23 mouse cellular contexts compared by ENCODE assay signal in genomic region chr9:35310377-35310776, GRCm38 (mm10).
"Had no signal": no experiment of that assay in that cellular context is flagged by ENCODE, and none has a peak within 500 bp of the region (broad histone marks: within the 10 kb centered on the region; RNA-seq: fewer than 3 reads in every experiment).

No protein-coding gene starts in this region.

- ATAC-seq: liver, postnatal 0 days; lung, postnatal 0 days; midbrain, embryonic 15.5 days had no signal

- DNase-seq: kidney, adult 11 months; kidney, adult 8-10 months; kidney, postnatal 10 days; kidney, postnatal 36 days; layer of hippocampus, postnatal 36 days; left cerebral cortex, postnatal 4 days; liver, postnatal 0 days; lung, embryonic 14.5 days; retina, postnatal 1 day; thymus, adult 2 months; thymus, postnatal 14 days; thymus, postnatal 4 days had no signal

- H3K4me3 ChIP-seq: kidney, embryonic 15.5 days; left cerebral cortex, adult 2 months; midbrain, embryonic 12.5 days; midbrain, embryonic 15.5 days; neural tube, embryonic 12.5 days; neural tube, embryonic 15.5 days had no signal

- H3K27me3 ChIP-seq: kidney, embryonic 15.5 days; neural tube, embryonic 12.5 days had no signal

- H3K27ac ChIP-seq: kidney, embryonic 15.5 days; left cerebral cortex, adult 2 months; liver, embryonic 14.5 days; macrophage; midbrain, embryonic 12.5 days; midbrain, embryonic 15.5 days; neural tube, embryonic 12.5 days; neural tube, embryonic 15.5 days; stomach, postnatal 0 days had no signal

- H3K4me2 ChIP-seq: kidney, embryonic 15.5 days; liver, embryonic 11.5 days; lung, embryonic 14.5 days; midbrain, embryonic 12.5 days; midbrain, embryonic 15.5 days; neural tube, embryonic 12.5 days; neural tube, embryonic 15.5 days had no signal

- H3K9ac ChIP-seq: kidney, embryonic 15.5 days; liver, embryonic 14.5 days; liver, postnatal 0 days; lung, embryonic 14.5 days; midbrain, embryonic 12.5 days; midbrain, embryonic 15.5 days; neural tube, embryonic 12.5 days; neural tube, embryonic 15.5 days had no signal

- H3K36me3 ChIP-seq: kidney, embryonic 15.5 days; midbrain, embryonic 12.5 days; midbrain, embryonic 15.5 days; neural tube, embryonic 12.5 days; neural tube, embryonic 15.5 days had no signal

- H3K4me1 ChIP-seq: midbrain, embryonic 15.5 days had no signal

- H3K9me3 ChIP-seq: kidney, embryonic 15.5 days; midbrain, embryonic 12.5 days; midbrain, embryonic 15.5 days; neural tube, embryonic 12.5 days; neural tube, embryonic 15.5 days had no signal
